Mouse (Mus musculus) lung, postnatal 4 days (tissue): ENCODE data around the gene Prrt4.
"Not testable (repeated sequence)": the region's sequence is repeated elsewhere in the genome, so short reads cannot be mapped to it uniquely, and the experiment has no call there.

Source experiments
- DNase-seq, 2 experiments: peaks; one replicate each; pipeline ENCODE4 v3.0.0; 2021

The Prrt4 gene

GRCm38 (mm10) chr6:29178888-29179658 lies at the start of gene Prrt4:
Gene Prrt4 (minus strand): TSS chr6:29179584.
- peak; percentile 60 to 72 for DNase-seq

GRCm38 (mm10) chr6:29217717-29218116 lies 38.3 kb upstream of the Prrt4 start:
- DNase-seq: not testable (repeated sequence)

GRCm38 (mm10) chr6:29215881-29216501 lies 36.6 kb upstream of the Prrt4 start, which contains the start of gene Impdh1:
Gene Impdh1 (minus strand): TSS chr6:29216364.
- DNase-seq: peak; percentile 89 to 90

GRCm38 (mm10) chr6:29215181-29215580 lies 35.8 kb upstream of the Prrt4 start:
- no peak for DNase-seq

GRCm38 (mm10) chr6:29214776-29215175 lies 35.4 kb upstream of the Prrt4 start:
- DNase-seq: no peak

GRCm38 (mm10) chr6:29214245-29214644 lies 34.9 kb upstream of the Prrt4 start:
- DNase-seq: peak; percentile 48 to 75

- DNase-seq: no peak
Measured at GRCm38 (mm10) chr6:29213436-29213835, 34.1 kb upstream of the Prrt4 start.

- DNase-seq: peak; percentile 91 to 93
Measured at GRCm38 (mm10) chr6:29211806-29212492, 32.6 kb upstream of the Prrt4 start.

- DNase-seq: peak in 1 of 2 experiments; percentile 20
Measured at GRCm38 (mm10) chr6:29211146-29211545, 31.8 kb upstream of the Prrt4 start.

- DNase-seq: peak in 1 of 2 experiments; percentile 15
Measured at GRCm38 (mm10) chr6:29210231-29210936, 31.0 kb upstream of the Prrt4 start.

GRCm38 (mm10) chr6:29208178-29208577 lies 28.8 kb upstream of the Prrt4 start:
- peak; percentile 44 to 51 for DNase-seq

- no peak for DNase-seq
Measured at GRCm38 (mm10) chr6:29207017-29207416, 27.6 kb upstream of the Prrt4 start.

- DNase-seq: no peak
Measured at GRCm38 (mm10) chr6:29206006-29206405, 26.6 kb upstream of the Prrt4 start.

GRCm38 (mm10) chr6:29204932-29205614 lies 25.7 kb upstream of the Prrt4 start:
- DNase-seq: peak; percentile 61 to 79

- no peak for DNase-seq
Measured at GRCm38 (mm10) chr6:29203861-29204585, 24.6 kb upstream of the Prrt4 start.

GRCm38 (mm10) chr6:29203096-29203495 lies 23.7 kb upstream of the Prrt4 start:
- DNase-seq: no peak

GRCm38 (mm10) chr6:29201988-29202387 lies 22.6 kb upstream of the Prrt4 start:
- no peak for DNase-seq

- no peak for DNase-seq
Measured at GRCm38 (mm10) chr6:29201341-29201740, 22.0 kb upstream of the Prrt4 start.

- no peak for DNase-seq
Measured at GRCm38 (mm10) chr6:29200496-29200895, 21.1 kb upstream of the Prrt4 start.

GRCm38 (mm10) chr6:29199223-29199855 lies 20.0 kb upstream of the Prrt4 start:
- no peak for DNase-seq
